Comparison of ENCODE assay signal across 16 mouse cellular contexts in the genomic region with DNA sequence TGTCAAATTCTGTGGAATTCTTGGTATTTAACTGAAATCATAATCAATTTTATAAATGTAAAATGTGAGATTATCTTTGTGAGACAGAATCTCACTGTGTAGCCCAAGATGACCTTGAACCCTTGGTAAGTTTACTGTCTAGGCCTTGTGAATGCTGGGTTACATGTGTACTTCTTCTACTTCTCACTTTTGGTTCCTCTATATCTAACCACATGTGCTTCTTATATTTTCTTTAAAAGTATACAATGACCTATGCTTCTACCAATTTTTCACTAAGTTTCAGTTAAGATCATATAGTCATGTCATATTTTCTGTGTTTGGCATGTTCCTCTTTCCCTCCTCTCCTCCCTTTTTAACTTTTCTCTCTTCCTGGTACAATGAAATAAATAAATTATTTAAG. TPM values are rescaled to one million over a fixed set of nuclear protein-coding genes. Genes with fewer than 3 reads are reported as not detected.
"Had no signal": no experiment of that assay in that cellular context is flagged by ENCODE, and none has a peak within 500 bp of the region (broad histone marks: within the 10 kb centered on the region; RNA-seq: fewer than 3 reads in every experiment).

No protein-coding gene starts in this region.

- ATAC-seq: liver, postnatal 0 days; lung, postnatal 0 days; midbrain, embryonic 13.5 days; midbrain, embryonic 15.5 days had no signal

- DNase-seq: liver, postnatal 0 days; lung, adult 2 months; lung, postnatal 14 days; lung, postnatal 36 days; right cerebral cortex, postnatal 25 days; right cerebral cortex, postnatal 4 days; spleen, adult 18-20 months; thymus, adult 18-20 months; thymus, postnatal 14 days; thymus, postnatal 36 days had no signal

RNA-seq across cellular contexts. Expression of gene Olfr655, which starts 3.1 kb away (rescaled TPM):
- total RNA-seq: midbrain, postnatal 0 days; monocyte, adult 5-6 weeks; neutrophil, adult 5-6 weeks had no signal

RNA-seq across cellular contexts. Expression of gene Olfr656, which starts 9.0 kb away (rescaled TPM):
- total RNA-seq: midbrain, postnatal 0 days; monocyte, adult 5-6 weeks; neutrophil, adult 5-6 weeks had no signal

RNA-seq across cellular contexts. Expression of gene Olfr654, which starts 17.9 kb away (rescaled TPM):
- total RNA-seq: midbrain, postnatal 0 days; neutrophil, adult 5-6 weeks had no signal

RNA-seq across cellular contexts. Expression of gene Olfr657, which starts 19.9 kb away (rescaled TPM):
- total RNA-seq: midbrain, postnatal 0 days; monocyte, adult 5-6 weeks; neutrophil, adult 5-6 weeks had no signal

RNA-seq across cellular contexts. Expression of gene Olfr653, which starts 27.6 kb away (rescaled TPM):
- total RNA-seq: midbrain, postnatal 0 days; monocyte, adult 5-6 weeks; neutrophil, adult 5-6 weeks had no signal
